In genomic region chr6:148237453-148237852, GRCm38 (mm10) we compare ENCODE assay signal across 17 mouse cellular contexts. TPM values are rescaled to one million over a fixed set of nuclear protein-coding genes. Genes with fewer than 3 reads are reported as not detected.
A peak's percentile ranks its signal among the peaks of the same experiment; 100 is the strongest.
DNase-seq lines count a peak whose midpoint lies in the region; ATAC-seq lines count a peak whose summit lies in the region.
"Had no signal": no experiment of that assay in that cellular context is flagged by ENCODE, and none has a peak within 500 bp of the region (broad histone marks: within the 10 kb centered on the region; RNA-seq: fewer than 3 reads in every experiment).

No protein-coding gene starts in this region.

- no peak for DNase-seq in frontal cortex, postnatal 36 days (ENCODE audit: low spot score in 2 of 2)
- no peak for DNase-seq in heart, postnatal 25 days (ENCODE audit: low spot score)
- no peak for DNase-seq in midbrain, embryonic 14.5 days
- peak; percentile 39 for DNase-seq in brain, adult 2 months (ENCODE audit: low read depth, low spot score)
- DNase-seq in spleen, adult 12 weeks (ENCODE audit: low spot score) = no peak
- DNase-seq: adrenal gland, postnatal 25 days; cerebellum, adult 2 months; cerebellum, postnatal 10 days; gastrocnemius, postnatal 36 days had no signal

- intact Hi-C loops in heart, postnatal 25 days (cut with DNase I) = no loop called here

- no peaks in the 10 kb centered on the region for H3K36me3 ChIP-seq in heart, embryonic 15.5 days
- H3K36me3 ChIP-seq in midbrain, embryonic 12.5 days = no peaks in the 10 kb centered on the region
- no peaks in the 10 kb centered on the region for H3K36me3 ChIP-seq in midbrain, embryonic 14.5 days (ENCODE audit: control insufficient read depth, insufficient read depth, low read length)
- H3K36me3 ChIP-seq: embryonic facial prominence, embryonic 10.5 days; hindbrain, embryonic 13.5 days had no signal

- no peak overlapping the region for H3K4me2 ChIP-seq in heart, embryonic 15.5 days
- no peak overlapping the region for H3K4me2 ChIP-seq in midbrain, embryonic 12.5 days (replicated peaks)
- no peak overlapping the region for H3K4me2 ChIP-seq in midbrain, embryonic 14.5 days (ENCODE audit: low read length)
- H3K4me2 ChIP-seq: forebrain, embryonic 13.5 days; hindbrain, embryonic 13.5 days had no signal

- no peak overlapping the region for H3K4me3 ChIP-seq in heart, embryonic 15.5 days
- no peak overlapping the region for H3K4me3 ChIP-seq in midbrain, embryonic 12.5 days
- H3K4me3 ChIP-seq in midbrain, embryonic 14.5 days (replicated peaks; ENCODE audit: low read depth, low read length) = no peak overlapping the region
- H3K4me3 ChIP-seq: embryonic facial prominence, embryonic 10.5 days; forebrain, embryonic 13.5 days; hindbrain, embryonic 13.5 days had no signal

- no peak overlapping the region for H3K27ac ChIP-seq in heart, embryonic 15.5 days
- 0 out of 2 replicates have a peak overlapping the region, but pooled peaks have one; percentile 15 for H3K27ac ChIP-seq in midbrain, embryonic 12.5 days (replicated peaks)
- no peak overlapping the region for H3K27ac ChIP-seq in midbrain, embryonic 14.5 days (replicated peaks; ENCODE audit: low read depth, low read length)
- H3K27ac ChIP-seq: embryonic facial prominence, embryonic 10.5 days; forebrain, embryonic 13.5 days; hindbrain, embryonic 13.5 days; hindbrain, postnatal 0 days had no signal

- no peak overlapping the region for H3K9ac ChIP-seq in heart, embryonic 15.5 days
- no peak overlapping the region for H3K9ac ChIP-seq in midbrain, embryonic 12.5 days (replicated peaks)
- no peak overlapping the region for H3K9ac ChIP-seq in midbrain, embryonic 14.5 days (replicated peaks; ENCODE audit: low read length)
- H3K9ac ChIP-seq: forebrain, embryonic 13.5 days; forebrain, postnatal 0 days; hindbrain, embryonic 13.5 days had no signal

- 0 out of 2 replicates have a peak, but pooled peaks have one; percentile 5 for ATAC-seq in frontal cortex, adult (ENCODE audit: low TSS enrichment)
- peak; percentile 73; the same call in 1 of the 2 replicates for ATAC-seq in heart, embryonic 15.5 days (replicated peaks; ENCODE audit: insufficient number of reproducible peaks, insufficient read depth, low FRiP score, low read depth)
- ATAC-seq in midbrain, embryonic 12.5 days (ENCODE audit: low FRiP score, low read depth) = no peak
- no peak for ATAC-seq in midbrain, embryonic 14.5 days (ENCODE audit: low FRiP score, low TSS enrichment)
- ATAC-seq: forebrain, embryonic 13.5 days; forebrain, postnatal 0 days; hindbrain, postnatal 0 days had no signal

- H3K4me1 ChIP-seq in heart, embryonic 15.5 days (replicated peaks) = 0 out of 2 replicates have a peak, but pooled peaks cover 3% of the 10 kb centered on the region
- no peaks in the 10 kb centered on the region for H3K4me1 ChIP-seq in midbrain, embryonic 12.5 days
- H3K4me1 ChIP-seq in midbrain, embryonic 14.5 days (ENCODE audit: control insufficient read depth, insufficient read depth, low read length) = no peaks in the 10 kb centered on the region
- H3K4me1 ChIP-seq: embryonic facial prominence, embryonic 10.5 days; forebrain, embryonic 13.5 days; hindbrain, embryonic 13.5 days had no signal

- no peaks in the 10 kb centered on the region for H3K27me3 ChIP-seq in heart, embryonic 15.5 days
- no peaks in the 10 kb centered on the region for H3K27me3 ChIP-seq in midbrain, embryonic 12.5 days
- no peaks in the 10 kb centered on the region for H3K27me3 ChIP-seq in midbrain, embryonic 14.5 days (ENCODE audit: control insufficient read depth, insufficient read depth, low read length)
- H3K27me3 ChIP-seq: forebrain, embryonic 13.5 days; hindbrain, embryonic 13.5 days had no signal

- 35% methylated on average over 5 of the region's 5 CpGs for WGBS in heart, embryonic 15.5 days
- WGBS in midbrain, embryonic 12.5 days = 51% methylated on average over 5 of the region's 5 CpGs
- WGBS in midbrain, embryonic 14.5 days = 53% methylated on average over 5 of the region's 5 CpGs

- H3K9me3 ChIP-seq in heart, embryonic 15.5 days (replicated peaks) = no peaks in the 10 kb centered on the region
- no peaks in the 10 kb centered on the region for H3K9me3 ChIP-seq in midbrain, embryonic 12.5 days
- no peaks in the 10 kb centered on the region for H3K9me3 ChIP-seq in midbrain, embryonic 14.5 days (ENCODE audit: control insufficient read depth, low read length)
- H3K9me3 ChIP-seq: embryonic facial prominence, embryonic 10.5 days; forebrain, embryonic 13.5 days; hindbrain, embryonic 13.5 days had no signal

RNA-seq across cellular contexts. Expression of gene Ergic2, which starts 25.3 kb away (rescaled TPM):
- polyA plus RNA-seq in heart, embryonic 15.5 days (2015; fragmentation: Nextera tagmentation; extraction: Ambion mirVana) = 144 and 145 TPM in 2 replicates
- total RNA-seq in heart, postnatal 25 days (2021) = 10 to 100 TPM; 61.4 to 64.3 TPM
- polyA plus RNA-seq in midbrain, embryonic 12.5 days (2016; fragmentation: Nextera tagmentation; extraction: Ambion mirVana) = 211 and 222 TPM in 2 replicates
- 209 and 213 TPM in 2 replicates for polyA plus RNA-seq in midbrain, embryonic 14.5 days (2014; fragmentation: Nextera tagmentation; extraction: Ambion mirVana)

Comparison
In these comparisons a context has a peak if more than half of its experiments do, and no peak if none do; other contexts are left out.
1. ATAC-seq: peak in frontal cortex, adult (single experiment) and heart, embryonic 15.5 days (single experiment); none in midbrain, embryonic 12.5 days (single experiment) and midbrain, embryonic 14.5 days (single experiment).